Mouse (Mus musculus): ENCODE data around the gene Pyy.
A peak's percentile ranks its signal among the peaks of the same experiment; 100 is the strongest.

The Pyy gene

DNA sequence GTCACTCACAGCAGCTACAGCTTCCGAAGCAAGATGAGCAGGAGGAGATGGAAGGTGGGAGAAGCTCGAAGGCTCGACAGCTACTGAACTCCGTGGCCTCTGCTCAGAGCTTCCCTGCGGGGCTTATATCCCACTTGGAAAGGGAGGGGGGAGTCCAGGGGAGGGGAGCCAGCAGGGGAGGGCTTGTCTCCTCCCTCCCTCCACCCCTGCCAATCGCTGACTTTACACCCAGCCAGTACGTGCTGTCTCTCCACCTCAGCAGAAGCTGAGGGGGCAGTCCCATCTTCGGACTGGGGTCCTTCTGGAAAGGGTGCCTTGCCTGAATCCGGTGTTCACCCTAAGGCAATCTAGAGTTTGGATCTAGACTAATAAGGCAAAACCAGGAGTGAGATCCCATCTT lies at the start of gene Pyy:
Gene Pyy (minus strand): TSS at position 101 of the 400 bp plus-strand sequence.
- no peak for DNase-seq

DNA sequence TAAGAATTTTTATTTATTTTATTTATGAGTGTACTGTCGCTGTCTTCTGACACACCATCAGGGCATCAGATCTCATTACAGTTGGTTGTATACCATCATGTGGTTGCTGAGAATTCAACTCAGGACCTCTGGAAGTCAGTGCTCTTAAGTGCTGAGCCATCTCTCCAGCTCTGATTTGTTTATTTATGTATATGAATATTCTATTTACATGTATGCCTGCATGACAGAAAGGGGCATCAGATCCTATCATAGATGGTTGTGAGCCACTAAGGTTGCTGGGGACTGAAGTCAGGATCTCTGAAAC lies 49.1 kb upstream of the Pyy start:
- no peak for DNase-seq

DNA sequence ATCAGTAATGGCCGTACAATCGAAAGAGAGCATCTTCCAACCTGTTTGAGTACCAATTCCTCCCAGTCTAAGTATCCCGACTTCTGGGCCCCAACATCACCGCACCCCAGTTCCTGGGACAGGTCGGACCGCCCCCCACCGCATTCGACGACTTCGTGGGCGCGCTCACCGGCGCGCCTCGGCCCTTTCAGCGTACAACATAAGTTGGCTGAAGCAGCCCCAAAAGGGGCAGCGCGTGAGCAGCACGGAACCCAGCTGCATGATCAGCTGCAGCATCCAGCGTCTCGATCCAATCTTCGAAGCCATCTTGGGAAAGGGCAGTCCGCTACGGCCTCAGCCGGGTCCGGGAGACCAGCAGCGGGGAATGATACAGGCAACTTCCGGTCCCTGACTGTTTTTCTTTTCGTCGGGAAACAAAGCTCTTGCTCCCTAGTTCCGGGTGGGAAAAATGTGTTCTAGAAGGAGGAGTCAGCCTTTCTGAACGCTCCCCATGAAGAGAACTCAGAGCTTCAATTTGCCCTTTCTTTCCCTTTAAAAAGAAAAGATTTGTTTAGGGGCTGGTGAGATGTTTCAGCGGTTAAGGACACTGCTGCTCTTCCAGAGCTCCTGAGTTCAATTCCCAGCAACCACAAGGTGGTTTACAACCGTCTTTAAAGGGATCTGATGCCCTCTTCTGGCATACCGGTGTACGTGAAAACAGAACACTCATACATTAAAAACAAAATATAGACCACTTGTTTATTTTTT lies 48.6 kb upstream of the Pyy start, which contains the start of gene Tmem101:
Gene Tmem101 (minus strand): TSS at position 366 of the 747 bp plus-strand sequence.
- peak; percentile 95 for DNase-seq

DNA sequence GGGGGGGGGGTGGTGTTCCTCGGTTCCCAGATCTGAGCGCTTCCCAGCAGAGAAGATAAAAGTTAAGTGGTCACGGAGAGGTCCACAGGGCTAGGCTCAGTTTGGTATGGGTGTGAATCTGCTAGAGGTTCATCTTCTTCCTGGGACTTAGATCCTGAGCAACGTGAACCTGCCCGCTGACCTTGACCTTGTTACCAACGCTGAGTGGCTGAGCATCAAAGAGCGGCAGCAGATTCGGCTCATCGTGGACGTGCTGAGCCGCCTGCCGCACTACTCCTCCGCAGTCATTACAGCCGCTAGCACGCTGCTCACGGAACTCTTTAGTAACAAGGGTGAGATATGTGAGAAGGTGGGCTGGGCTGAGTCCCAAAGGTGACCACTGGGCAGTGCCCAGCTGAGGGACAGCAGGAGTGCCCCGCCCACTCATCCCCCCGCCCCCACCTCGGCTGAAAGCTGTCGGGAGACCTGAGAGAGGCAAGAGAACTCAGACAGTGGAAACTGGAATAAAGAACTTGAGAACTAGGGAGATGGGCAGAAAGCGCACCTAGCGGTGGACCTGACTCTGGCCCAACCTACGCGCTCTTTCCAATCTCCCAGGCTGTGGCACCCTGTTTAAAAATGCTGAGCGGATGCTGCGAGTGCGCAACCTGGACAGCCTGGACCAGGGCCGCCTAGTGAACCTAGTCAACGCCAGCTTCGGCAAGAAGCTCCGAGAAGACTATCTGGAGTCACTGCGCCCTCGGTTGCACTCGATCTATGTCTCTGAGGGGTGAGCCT lies 39.8 kb upstream of the Pyy start:
- no peak for DNase-seq

DNA sequence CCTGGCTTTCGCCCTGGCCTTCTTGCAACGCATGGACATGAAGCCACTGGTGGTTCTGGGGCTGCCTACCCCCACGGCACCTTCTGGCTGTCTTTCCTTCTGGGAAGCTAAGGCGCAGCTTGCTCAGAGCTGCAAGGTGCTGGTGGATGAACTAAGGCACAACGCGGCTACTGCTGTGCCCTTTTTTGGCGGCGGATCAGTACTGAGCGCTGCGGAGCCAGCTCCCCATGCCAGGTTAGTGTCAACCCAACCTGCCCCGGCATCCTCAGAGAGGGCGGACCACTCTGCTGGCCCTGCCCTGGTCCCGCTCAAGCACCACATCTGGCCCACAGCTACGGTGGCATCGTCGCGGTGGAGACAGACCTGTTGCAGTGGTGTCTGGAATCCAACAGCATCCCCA lies 38.9 kb upstream of the Pyy start:
- DNase-seq: no peak

DNA sequence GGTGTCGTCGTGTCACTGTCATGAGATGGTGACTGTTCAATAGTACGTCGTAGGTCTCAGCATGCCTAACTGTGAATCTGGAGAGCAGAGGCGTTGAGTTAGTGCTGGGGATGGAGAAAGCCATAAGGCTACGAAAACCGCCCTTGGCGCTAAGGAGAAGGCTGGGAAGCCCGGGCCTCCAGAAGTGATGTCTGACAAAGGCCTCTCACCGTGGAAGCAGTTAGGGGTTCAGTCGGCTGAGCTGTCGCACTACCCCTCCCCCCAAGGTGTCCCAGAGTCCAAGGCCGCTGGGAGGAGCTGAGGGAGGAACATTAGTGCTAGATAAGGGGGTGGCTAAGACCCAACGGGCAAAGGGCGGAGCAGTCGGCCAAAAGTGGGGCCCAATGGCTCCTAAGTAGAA lies 38.4 kb upstream of the Pyy start:
- no peak for DNase-seq

DNA sequence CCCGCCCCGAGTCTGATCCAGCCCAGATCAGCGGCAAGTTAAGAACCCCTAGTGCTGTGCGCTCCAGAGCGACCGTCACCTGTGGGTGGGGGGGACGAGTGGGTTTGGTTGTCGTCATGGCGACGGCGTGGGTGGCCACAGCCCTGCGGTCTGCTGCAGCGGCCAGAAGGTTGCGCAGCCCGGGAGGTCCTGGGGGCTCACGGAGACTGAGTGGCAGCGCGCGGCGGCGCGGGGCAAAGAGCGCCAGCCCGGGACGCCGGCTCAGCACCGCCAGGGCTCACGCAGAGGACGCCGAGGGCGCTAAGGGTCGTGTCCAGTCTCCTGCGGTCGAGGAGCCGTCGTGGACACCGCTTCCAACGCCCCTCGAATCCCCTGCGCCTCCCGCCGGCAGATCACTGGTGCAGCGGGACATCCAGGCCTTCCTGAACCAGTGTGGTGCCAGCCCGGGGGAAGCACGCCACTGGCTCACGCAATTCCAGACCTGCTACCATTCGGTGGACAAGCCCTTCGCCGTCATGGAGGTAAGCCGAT lies 37.9 kb upstream of the Pyy start, which contains the start of gene Nags:
Gene Nags (plus strand): TSS at position 43 of the 531 bp plus-strand sequence.
- no peak for DNase-seq

DNA sequence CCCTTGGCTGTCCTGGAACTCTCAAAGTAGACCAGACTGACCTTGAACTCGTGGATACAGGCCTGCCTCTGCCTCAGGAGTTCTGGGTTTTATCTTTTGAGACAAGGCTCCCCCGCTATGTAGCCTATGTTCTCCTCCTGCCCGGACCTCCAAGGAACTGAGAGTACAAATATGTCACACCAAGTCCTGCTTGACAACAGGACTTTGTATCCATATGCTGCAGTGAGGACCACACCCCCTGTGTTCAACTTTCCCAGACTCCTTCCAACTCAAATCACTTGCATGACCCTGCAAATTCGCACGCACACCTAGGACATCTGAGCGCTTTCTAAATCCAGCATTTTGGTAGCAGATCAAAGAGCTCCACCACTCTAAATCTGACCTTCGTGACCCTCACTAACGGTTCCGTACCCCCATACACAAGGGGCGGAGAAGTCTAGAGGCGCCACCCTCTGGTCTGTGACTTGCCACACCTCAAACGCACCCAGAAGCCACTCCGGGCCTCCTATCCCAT lies 37.4 kb upstream of the Pyy start:
- no peak for DNase-seq

DNA sequence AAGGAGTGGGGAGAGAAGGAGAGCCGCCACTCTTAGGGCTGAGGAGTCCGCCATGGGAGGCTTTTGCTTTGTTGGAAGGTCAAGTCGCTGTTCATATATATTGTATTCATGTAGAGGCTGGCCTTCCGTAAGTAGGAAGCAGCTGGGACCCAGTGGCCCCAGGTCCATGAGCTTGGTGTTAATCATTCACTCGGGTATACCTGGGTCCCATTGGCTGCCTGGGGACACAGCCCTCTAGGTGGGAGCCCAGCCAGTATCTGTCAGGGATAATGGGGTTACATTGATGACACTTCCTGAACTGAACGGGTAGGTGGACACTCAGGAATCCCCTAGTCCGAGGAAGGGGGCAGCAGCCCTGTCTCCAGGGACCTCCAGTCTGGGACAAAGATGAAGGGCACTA lies 34.7 kb upstream of the Pyy start:
- DNase-seq: no peak

DNA sequence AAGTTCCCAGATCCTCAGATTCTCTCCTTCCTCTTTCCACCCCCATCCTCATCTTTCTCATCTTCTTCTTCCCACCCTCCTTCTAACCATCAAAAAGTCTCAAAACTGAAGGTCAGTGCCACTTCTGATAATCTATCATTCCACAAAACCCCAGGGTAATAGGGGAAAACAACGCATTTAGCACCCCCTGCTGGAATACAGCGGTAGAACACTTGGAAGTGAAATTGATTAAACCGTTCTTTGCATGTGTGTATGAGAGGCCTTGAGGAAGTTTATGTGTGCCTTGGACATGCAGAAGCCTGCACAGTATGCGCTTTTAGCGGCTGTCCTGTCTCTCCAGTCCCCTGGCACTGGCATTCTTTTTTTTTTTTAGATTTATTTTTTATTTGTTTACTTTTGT lies 32.9 kb upstream of the Pyy start:
- DNase-seq: peak; percentile 74

DNA sequence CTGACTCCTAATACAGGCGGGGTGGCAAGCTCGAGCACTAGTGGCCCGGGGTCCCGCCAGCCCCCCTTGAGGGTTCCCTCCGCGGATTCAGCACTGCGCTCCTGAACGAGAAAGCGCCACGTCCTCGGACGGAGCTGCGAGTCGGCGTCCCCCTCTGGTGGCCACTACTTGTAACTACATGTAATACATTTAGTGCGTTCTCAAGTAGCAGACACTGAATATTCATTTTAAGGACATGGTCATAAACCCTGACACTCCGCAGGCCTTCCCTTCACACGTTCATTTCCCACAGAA lies 30.8 kb upstream of the Pyy start:
- peak; percentile 83 for DNase-seq

DNA sequence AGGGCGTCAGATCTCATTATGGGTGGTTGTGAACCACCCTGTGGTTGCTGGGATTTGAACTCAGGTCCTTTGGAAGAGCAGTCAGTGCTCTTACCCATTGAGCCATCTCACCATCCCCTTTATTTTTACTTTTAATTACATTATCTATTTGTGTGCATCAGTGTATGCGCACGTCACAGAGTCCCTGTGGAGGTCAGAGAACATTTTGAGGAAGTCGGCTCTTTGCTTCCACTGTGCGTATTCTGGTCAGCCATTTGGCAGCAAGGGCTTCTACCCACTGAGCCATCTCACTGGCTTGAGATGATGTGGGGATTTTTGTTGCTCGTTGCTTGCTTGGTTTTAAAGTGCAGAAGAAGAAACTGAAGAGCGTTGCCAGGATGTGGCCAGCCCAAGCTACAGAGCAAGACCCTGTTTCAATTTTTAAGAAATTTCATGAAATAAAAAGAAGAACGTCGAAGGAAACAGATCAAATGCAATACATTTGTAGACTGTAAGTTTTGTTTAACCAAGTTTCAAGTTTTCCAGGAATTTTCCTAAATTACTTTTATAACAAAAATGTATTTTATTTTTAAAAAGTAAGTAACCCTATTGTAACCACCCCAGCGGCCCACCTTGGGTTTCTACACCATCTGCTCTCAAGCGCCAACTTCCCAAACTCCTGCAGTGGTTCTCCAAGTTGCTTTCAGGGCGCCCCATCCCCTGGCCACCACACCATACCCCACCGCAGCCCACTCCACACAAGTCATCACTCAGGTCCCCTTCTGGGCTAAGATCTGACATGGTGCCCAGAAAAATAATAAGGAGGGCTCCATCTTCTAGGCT lies 30.2 kb upstream of the Pyy start:
- DNase-seq: no peak

DNA sequence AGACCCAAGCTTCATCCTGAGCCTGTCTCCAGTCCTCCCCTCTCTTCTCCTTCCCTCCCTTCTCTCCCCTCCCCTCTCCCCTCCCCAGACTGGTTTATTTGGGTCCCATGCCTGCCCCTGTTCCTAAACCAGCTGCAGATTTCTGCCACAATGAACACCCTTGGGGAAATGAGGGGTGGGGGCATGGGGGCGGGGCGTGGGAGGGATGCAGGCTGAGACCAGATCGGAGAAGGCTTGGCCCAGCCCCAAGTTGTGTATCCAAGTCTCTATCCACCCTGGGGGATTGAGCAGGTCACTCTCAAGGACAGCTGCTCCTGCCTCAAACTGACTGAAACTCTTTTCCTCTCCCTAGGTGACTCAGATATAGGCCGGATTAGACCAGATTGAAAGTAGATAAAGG lies 26.9 kb upstream of the Pyy start:
- DNase-seq: no peak

DNA sequence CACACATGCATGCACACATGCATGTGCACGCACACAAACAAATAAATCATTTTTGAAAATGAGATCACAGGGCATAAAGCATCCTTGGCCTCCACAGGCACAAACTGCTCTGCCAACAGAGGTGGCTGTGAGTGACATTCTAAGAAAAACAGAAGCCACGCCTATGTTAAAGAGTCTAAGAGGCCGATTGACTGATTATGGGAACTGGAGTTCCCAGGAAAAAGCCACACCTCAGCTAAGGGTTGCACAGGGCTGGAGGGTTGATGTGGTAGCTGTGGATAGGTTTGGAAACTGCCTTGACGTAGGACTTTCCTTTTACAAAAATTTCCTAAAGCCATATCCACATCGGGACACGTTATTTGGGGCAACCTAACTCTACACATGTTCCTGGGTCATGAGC lies 9.8 kb upstream of the Pyy start:
- no peak for DNase-seq

DNA sequence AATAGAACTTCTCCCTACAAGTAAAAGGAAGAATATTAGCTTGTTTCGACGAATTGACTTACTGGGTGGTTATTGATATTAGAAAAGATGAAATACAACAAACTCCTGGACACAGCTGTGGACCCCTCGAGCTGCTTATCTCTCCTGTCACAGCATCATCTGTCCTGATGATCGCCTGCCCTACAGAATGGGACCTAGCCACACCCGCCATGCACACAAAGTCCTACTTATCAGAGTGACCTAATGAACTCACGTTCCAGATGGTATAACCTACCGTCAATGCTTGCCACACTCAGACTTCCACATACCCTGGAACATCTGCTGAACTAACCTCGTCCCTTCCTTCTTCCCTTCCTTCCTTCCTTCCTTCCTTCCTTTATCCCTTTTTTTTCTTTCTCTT lies 8.6 kb upstream of the Pyy start:
- DNase-seq: no peak

DNA sequence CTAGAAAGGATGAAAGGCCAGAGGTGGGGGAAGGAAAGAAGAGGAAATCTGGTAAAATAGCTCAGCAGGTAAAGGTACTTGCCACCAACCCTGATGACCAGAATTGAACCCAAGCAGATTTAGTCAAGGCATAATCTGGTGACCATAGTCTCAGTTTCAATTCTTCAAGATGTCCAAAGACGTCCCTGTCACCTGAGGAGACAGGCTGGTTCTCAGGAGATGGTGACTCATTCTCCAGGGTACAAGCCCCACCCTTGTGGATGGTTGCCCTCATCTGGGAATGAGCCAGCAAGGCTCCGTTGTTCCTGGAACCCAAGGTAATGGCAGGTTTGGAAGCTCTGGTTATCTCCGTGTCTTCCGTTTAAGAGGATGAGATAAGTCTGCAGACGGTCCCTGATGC lies 3.9 kb upstream of the Pyy start:
- DNase-seq: no peak

DNA sequence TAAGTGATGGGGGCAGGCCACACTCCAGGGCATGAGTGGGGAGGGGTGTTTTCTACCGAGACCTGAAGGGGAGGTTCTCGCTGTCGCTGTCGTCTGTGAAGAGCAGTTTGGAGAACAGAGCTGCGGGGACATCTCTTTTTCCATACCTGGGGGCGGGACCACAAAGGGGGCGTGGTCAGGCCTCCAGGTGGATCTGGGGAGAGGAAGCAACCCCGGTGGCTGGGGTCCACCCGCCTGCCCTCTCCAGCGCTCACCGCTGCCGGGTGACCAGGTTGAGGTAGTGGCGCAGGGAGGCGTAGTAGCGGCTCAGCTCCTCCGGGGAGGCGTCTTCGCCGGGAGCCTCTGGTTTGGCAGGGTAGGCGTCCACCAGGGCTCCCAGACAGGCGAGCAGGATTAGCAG lies 721 bp downstream of the Pyy start:
- DNase-seq: peak; percentile 31

DNA sequence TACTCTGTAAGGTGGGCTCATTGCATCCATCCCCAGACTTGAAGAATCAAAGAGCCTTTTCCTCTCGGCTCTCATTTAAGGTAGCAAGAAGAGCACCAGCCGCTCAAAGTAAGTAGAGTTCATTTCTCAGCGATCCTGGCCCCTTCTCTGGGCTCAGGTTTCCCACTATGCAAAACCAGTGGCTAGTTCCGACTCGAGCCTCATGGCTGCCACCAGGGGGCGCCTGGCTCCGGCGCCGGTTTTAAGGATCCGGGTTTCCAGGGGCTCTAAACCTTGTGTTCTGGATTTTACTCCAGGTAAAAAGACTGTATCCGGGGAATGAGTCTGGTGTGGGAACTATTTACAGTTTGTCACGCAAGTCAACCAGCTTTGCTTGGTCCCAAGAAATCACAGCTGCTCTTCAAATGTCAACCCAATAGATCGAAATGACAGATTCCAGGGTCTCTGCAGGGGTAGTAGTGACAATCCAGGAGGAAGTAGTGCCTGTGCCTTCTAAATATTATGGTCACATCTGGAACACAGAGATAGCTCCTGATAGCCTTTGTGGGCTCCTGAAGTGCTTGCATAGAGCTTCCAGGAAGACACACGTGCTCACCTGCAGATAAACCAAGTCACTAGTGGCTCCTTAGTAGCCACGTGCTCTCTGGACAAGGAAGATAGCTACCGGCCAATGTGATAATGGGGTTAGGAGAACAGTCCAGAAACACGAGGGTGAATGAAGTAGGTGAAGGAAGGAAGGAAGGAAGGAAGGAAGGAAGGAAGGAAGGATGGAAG lies 5.0 kb downstream of the Pyy start:
- peak; percentile 84 for DNase-seq

DNA sequence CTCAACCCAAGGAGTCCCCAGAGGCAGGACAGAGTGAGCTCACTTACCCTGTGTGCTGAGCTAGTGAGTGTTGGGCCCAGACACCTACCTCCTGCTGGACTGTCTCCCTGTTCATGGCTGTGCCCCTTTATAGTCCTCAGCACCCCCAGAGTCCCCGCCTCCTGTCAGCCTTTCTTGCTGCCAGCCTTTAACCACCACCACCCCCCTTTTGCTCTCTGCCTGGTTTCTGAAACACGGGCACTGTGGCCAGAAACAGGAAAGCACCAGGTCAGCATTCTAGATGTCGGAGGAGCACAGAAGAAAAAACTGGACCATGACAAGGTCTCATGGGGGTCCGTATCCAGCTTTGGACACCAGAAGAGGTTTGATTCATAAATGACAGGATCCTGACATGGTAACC lies 6.4 kb downstream of the Pyy start, which contains the start of gene Ppy:
Gene Ppy (minus strand): TSS at position 101 of the 400 bp plus-strand sequence.
- no peak for DNase-seq

DNA sequence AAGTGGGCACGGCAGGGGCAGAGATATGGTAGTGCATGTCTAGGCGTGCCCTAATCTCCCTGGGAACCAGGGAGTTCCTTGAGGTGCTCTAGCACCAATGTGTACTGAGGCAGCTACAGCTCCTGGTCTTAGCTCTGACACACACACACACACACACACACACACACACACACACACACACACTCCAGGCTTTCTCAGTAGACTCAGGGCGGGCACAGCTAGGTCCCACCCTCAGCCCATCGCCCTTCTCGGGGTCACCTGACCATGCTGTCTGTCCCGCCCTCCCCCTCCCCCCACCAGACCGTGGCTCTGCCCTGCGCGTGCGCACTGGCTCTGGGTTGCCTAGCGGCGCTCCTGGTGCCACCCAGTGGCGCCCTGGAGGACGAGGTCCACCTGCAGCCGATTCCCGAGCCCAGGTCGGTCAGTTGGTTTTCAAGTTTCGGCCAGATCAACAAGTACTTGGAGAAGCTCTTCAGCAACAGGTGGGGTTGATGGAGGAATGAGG lies 10.7 kb downstream of the Pyy start:
- DNase-seq: peak; percentile 87

DNA sequence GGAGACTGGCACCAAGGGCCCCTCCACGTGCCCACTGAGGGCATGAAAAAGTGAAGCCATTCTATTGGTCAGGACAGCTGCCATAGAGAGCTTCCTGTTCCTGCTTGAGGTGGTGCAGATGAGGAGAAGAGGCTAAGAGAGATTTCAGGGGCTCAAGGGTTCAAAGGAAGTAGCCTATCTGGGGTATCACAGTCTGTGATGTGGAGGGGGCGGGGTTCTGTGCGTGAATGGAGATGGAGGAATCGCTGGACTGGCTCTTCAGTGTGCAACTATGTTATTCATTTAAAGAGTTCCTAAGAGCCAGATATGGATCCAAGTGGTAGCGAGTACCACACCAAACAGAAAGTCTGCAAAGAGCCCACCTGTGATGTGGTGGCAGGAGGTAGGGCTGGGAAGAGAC lies 11.2 kb downstream of the Pyy start:
- DNase-seq: no peak

DNA sequence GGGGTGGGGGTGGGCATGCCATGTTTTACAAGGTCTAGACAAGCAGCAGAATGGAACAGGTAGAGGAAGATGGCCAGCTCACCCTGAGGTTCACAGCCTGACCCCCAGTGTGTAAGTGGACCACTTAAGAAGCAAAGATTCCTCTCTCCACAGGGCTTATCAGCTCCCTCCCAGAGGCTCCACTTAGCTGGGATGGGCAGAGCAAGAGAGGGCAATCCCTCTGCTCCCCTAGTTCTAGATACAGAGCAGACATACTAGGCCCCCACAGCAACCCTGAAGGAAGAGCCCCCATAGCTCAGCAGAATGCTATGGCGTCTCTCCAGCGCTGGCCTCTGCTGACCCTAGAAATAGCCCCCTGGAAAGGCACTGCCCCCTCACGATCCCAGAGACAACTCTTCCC lies 12.0 kb downstream of the Pyy start:
- no peak for DNase-seq

Data from kidney, postnatal 10 days (tissue).